ENCODE assay signal across 9 mouse cellular contexts in genomic region chr5:114708491-114708890, GRCm38 (mm10). TPM values are rescaled to one million over a fixed set of nuclear protein-coding genes. Genes with fewer than 3 reads are reported as not detected.
DNase-seq lines count a peak whose midpoint lies in the region; ATAC-seq and TF ChIP-seq lines count a peak whose summit lies in the region.
"Had no signal": no experiment of that assay in that cellular context is flagged by ENCODE, and none has a peak within 500 bp of the region (broad histone marks: within the 10 kb centered on the region; RNA-seq: fewer than 3 reads in every experiment).

No protein-coding gene starts in this region.

- WGBS in heart, embryonic 12.5 days, result 57% methylated on average over 15 of the region's 15 CpGs
- WGBS in forebrain, embryonic 16.5 days, result 52% methylated on average over 15 of the region's 15 CpGs
- WGBS in midbrain, embryonic 10.5 days, result 61% methylated on average over 15 of the region's 15 CpGs

- peaks cover 10% of the 10 kb centered on the region for H3K4me1 ChIP-seq in heart, embryonic 12.5 days (replicated peaks)
- peaks cover 0 to 8% of the 10 kb centered on the region in 2 experiments; a peak in 1 of 4 replicates for H3K4me1 ChIP-seq in ES-E14 (ENCODE audit: control insufficient read depth in 2 of 2, insufficient read depth in 2 of 2, low read length in 2 of 2, poor library complexity in 1 of 2)
- H3K4me1 ChIP-seq in forebrain, embryonic 16.5 days (replicated peaks; ENCODE audit: control insufficient read depth, insufficient read depth, low read length), result peaks cover 7% of the 10 kb centered on the region
- H3K4me1 ChIP-seq in midbrain, embryonic 10.5 days, result peaks cover 9% of the 10 kb centered on the region

- H3K27me3 ChIP-seq in heart, embryonic 12.5 days (replicated peaks), result no peaks in the 10 kb centered on the region
- H3K27me3 ChIP-seq in forebrain, embryonic 16.5 days (replicated peaks; ENCODE audit: control insufficient read depth, insufficient read depth, low read length), result no peaks in the 10 kb centered on the region
- no peaks in the 10 kb centered on the region for H3K27me3 ChIP-seq in midbrain, embryonic 10.5 days (ENCODE audit: low read depth, poor library complexity, severe bottlenecking)
- H3K27me3 ChIP-seq: Patski had no signal

- H3K27ac ChIP-seq in heart, embryonic 12.5 days (ENCODE audit: poor library complexity, severe bottlenecking), result no peak overlapping the region
- no peak overlapping the region for H3K27ac ChIP-seq in ES-E14 (ENCODE audit: insufficient read depth, low read depth, low read length, poor library complexity, severe bottlenecking)
- no peak overlapping the region for H3K27ac ChIP-seq in forebrain, embryonic 16.5 days (ENCODE audit: low read length)
- H3K27ac ChIP-seq in midbrain, embryonic 10.5 days (replicated peaks), result no peak overlapping the region

- no peak for ATAC-seq in heart, embryonic 12.5 days (ENCODE audit: insufficient number of reproducible peaks, low FRiP score)
- no peak for ATAC-seq in forebrain, embryonic 16.5 days

- peak overlapping the region; percentile 95 for H3K4me3 ChIP-seq in heart, embryonic 12.5 days
- H3K4me3 ChIP-seq in ES-E14 (ENCODE audit: insufficient read depth in 1 of 2, low read depth in 1 of 2, low read length in 2 of 2, poor library complexity in 1 of 2, severe bottlenecking in 1 of 2), result peak overlapping the region; percentile 86 to 99
- H3K4me3 ChIP-seq in forebrain, embryonic 16.5 days (replicated peaks; ENCODE audit: low read length), result peak overlapping the region; percentile 80
- peak overlapping the region; percentile 90 for H3K4me3 ChIP-seq in midbrain, embryonic 10.5 days

- peak overlapping the region; percentile 94 for H3K4me2 ChIP-seq in heart, embryonic 12.5 days
- peak overlapping the region; percentile 54 for H3K4me2 ChIP-seq in forebrain, embryonic 16.5 days (ENCODE audit: low read length)

- intact Hi-C loops in gastrocnemius, postnatal 14 days (cut with DNase I; ENCODE audit: low total_unique reads), result no loop called here

- peaks cover 40% of the 10 kb centered on the region for H3K36me3 ChIP-seq in heart, embryonic 12.5 days
- peaks cover 18% of the 10 kb centered on the region for H3K36me3 ChIP-seq in ES-E14 (ENCODE audit: control insufficient read depth, insufficient read depth, low read length, poor library complexity, severe bottlenecking)
- H3K36me3 ChIP-seq in forebrain, embryonic 16.5 days (ENCODE audit: control insufficient read depth, insufficient read depth), result 0 out of 2 replicates have a peak, but pooled peaks cover 8% of the 10 kb centered on the region
- peaks cover 45% of the 10 kb centered on the region for H3K36me3 ChIP-seq in midbrain, embryonic 10.5 days

- in situ Hi-C loops in ES-E14 (cut with MboI; ENCODE audit: low sequenced_read_pairs in 2 of 2, unreplicated experiment in 2 of 2), result no loop called here

- DNase-seq in heart, adult 11 months, result no peak
- no peak for DNase-seq in ES-E14 (ENCODE audit: low read depth, low spot score)
- DNase-seq in midbrain, embryonic 10.5 days (ENCODE audit: low spot score), result no peak
- DNase-seq in adrenal gland, postnatal 4 days (ENCODE audit: low spot score in 2 of 2), result no peak
- DNase-seq in gastrocnemius, postnatal 14 days, result no peak
- no peak for DNase-seq in layer of hippocampus, adult 11-12 months (ENCODE audit: low spot score)

- H3K9ac ChIP-seq in heart, embryonic 12.5 days, result peak overlapping the region; percentile 90
- peak overlapping the region; percentile 92; the same call in 1 of the 2 replicates for H3K9ac ChIP-seq in ES-E14 (ENCODE audit: insufficient read depth, low read depth, low read length, poor library complexity, severe bottlenecking)
- peak overlapping the region; percentile 74 for H3K9ac ChIP-seq in forebrain, embryonic 16.5 days (replicated peaks; ENCODE audit: low read depth, low read length)

- H3K9me3 ChIP-seq in heart, embryonic 12.5 days (replicated peaks), result no peaks in the 10 kb centered on the region
- H3K9me3 ChIP-seq in ES-E14 (ENCODE audit: control insufficient read depth, insufficient read depth, low read depth, low read length), result no peaks in the 10 kb centered on the region
- H3K9me3 ChIP-seq in forebrain, embryonic 16.5 days (ENCODE audit: control insufficient read depth, low read length), result no peaks in the 10 kb centered on the region
- no peaks in the 10 kb centered on the region for H3K9me3 ChIP-seq in midbrain, embryonic 10.5 days (replicated peaks)

TF ChIP-seq in ES-E14, 5 proteins besides CTCF, POLR2A, EP300 and RAD21:
- TF ChIP-seq CHD2 (IDR thresholded peaks at IDR 0.05; ENCODE audit: low read depth, low read length), result no peak
- no peak for TF ChIP-seq ZC3H11A (IDR thresholded peaks at IDR 0.05; ENCODE audit: borderline replicate concordance, low read depth, low read length)
- no peak for TF ChIP-seq MAFK (IDR thresholded peaks at IDR 0.05; ENCODE audit: insufficient read depth, low read depth, low read length)
- TF ChIP-seq HCFC1 (IDR thresholded peaks at IDR 0.05; ENCODE audit: borderline replicate concordance, insufficient read depth, low read length), result no peak
- TF ChIP-seq ZNF384 (IDR thresholded peaks at IDR 0.05; ENCODE audit: low read depth, low read length), result no peak

RNA-seq across cellular contexts. Expression of gene Tchp, which starts 0.9 kb away (rescaled TPM):
- 9.1 and 9.4 TPM in 2 replicates for polyA plus RNA-seq in heart, embryonic 12.5 days (2016; fragmentation: Nextera tagmentation; extraction: Ambion mirVana)
- total RNA-seq in ES-E14 (2012; rRNA removed), result 20.6 and 33.8 TPM in 2 replicates
- 12.7 and 16.0 TPM in 2 replicates for polyA plus RNA-seq in forebrain, embryonic 16.5 days (2015; fragmentation: Nextera tagmentation; extraction: Ambion mirVana)
- 19.4 and 22.0 TPM in 2 replicates for polyA plus RNA-seq in midbrain, embryonic 10.5 days (2016; fragmentation: Nextera tagmentation; extraction: Ambion mirVana)
- total RNA-seq in adrenal gland, postnatal 4 days (2021), result 10 to 100 TPM; 16.3 to 16.9 TPM
- total RNA-seq in gastrocnemius, postnatal 14 days (2021), result 1 to 10 TPM; 3.4 to 3.5 TPM

RNA-seq across cellular contexts. Expression of gene Gltp, which starts 17.7 kb away (rescaled TPM):
- 55.3 and 56.5 TPM in 2 replicates for polyA plus RNA-seq in heart, embryonic 12.5 days (2016; fragmentation: Nextera tagmentation; extraction: Ambion mirVana)
- total RNA-seq in ES-E14 (2012; rRNA removed), result 15.6 and 17.2 TPM in 2 replicates
- 30.8 and 32.9 TPM in 2 replicates for polyA plus RNA-seq in forebrain, embryonic 16.5 days (2015; fragmentation: Nextera tagmentation; extraction: Ambion mirVana)
- 81.8 and 83.0 TPM in 2 replicates for polyA plus RNA-seq in midbrain, embryonic 10.5 days (2016; fragmentation: Nextera tagmentation; extraction: Ambion mirVana)
- total RNA-seq in adrenal gland, postnatal 4 days (2021), result 10 to 100 TPM; 49.5 to 53.4 TPM
- 10 to 100 TPM; 10.8 to 13.5 TPM for total RNA-seq in gastrocnemius, postnatal 14 days (2021)

RNA-seq across cellular contexts. Expression of gene Trpv4, which starts 50.3 kb away (rescaled TPM):
- 0.95 and 0.96 TPM in 2 replicates for polyA plus RNA-seq in heart, embryonic 12.5 days (2016; fragmentation: Nextera tagmentation; extraction: Ambion mirVana)
- 1.4 and 3.5 TPM in 2 replicates for total RNA-seq in ES-E14 (2012; rRNA removed)
- polyA plus RNA-seq in forebrain, embryonic 16.5 days (2015; fragmentation: Nextera tagmentation; extraction: Ambion mirVana), result 0.75 and 1.2 TPM in 2 replicates
- polyA plus RNA-seq in midbrain, embryonic 10.5 days (2016; fragmentation: Nextera tagmentation; extraction: Ambion mirVana), result 0.12 and 0.27 TPM in 2 replicates
- 1 to 10 TPM; 2.4 to 8.0 TPM for total RNA-seq in adrenal gland, postnatal 4 days (2021)
- total RNA-seq in gastrocnemius, postnatal 14 days (2021), result 1 to 10 TPM; 1.6 to 1.8 TPM
